10 mouse cellular contexts compared by ENCODE assay signal in genomic region chr12:11370056-11370455, GRCm38 (mm10).
DNase-seq lines count a peak whose midpoint lies in the region; ATAC-seq lines count a peak whose summit lies in the region.
"Had no signal": no experiment of that assay in that cellular context is flagged by ENCODE, and none has a peak within 500 bp of the region (broad histone marks: within the 10 kb centered on the region; RNA-seq: fewer than 3 reads in every experiment).

No protein-coding gene starts in this region.

- no peak overlapping the region for H3K4me2 ChIP-seq in hindbrain, embryonic 16.5 days (ENCODE audit: low read length)
- no peak overlapping the region for H3K4me2 ChIP-seq in lung, embryonic 16.5 days (ENCODE audit: low read depth, low read length)

- H3K27ac ChIP-seq in hindbrain, embryonic 16.5 days (ENCODE audit: low read depth, low read length): no peak overlapping the region
- H3K27ac ChIP-seq in lung, embryonic 16.5 days (ENCODE audit: low read length): no peak overlapping the region
- H3K27ac ChIP-seq: macrophage had no signal

- H3K4me1 ChIP-seq in hindbrain, embryonic 16.5 days (ENCODE audit: control insufficient read depth, insufficient read depth, low read depth, low read length): no peaks in the 10 kb centered on the region; the same call in 1 of the 2 replicates
- H3K4me1 ChIP-seq in lung, embryonic 16.5 days (replicated peaks; ENCODE audit: control insufficient read depth, insufficient read depth, low read length): no peaks in the 10 kb centered on the region

- no peak overlapping the region for H3K4me3 ChIP-seq in hindbrain, embryonic 16.5 days (ENCODE audit: low read length)
- no peak overlapping the region for H3K4me3 ChIP-seq in lung, embryonic 16.5 days (ENCODE audit: low read length)

- peak; percentile 79 for ATAC-seq in cerebellum, adult (ENCODE audit: insufficient number of reproducible peaks, low FRiP score, low TSS enrichment)
- peak; percentile 77 for ATAC-seq in hindbrain, embryonic 16.5 days
- ATAC-seq in lung, embryonic 16.5 days (ENCODE audit: low read depth): peak; percentile 68
- ATAC-seq: inflammation-experienced regulatory T-cells, adult 6 months had no signal

- no peak for DNase-seq in cerebellum, adult 11 months
- peak; percentile 4 for DNase-seq in 416B (ENCODE audit: low read depth)
- DNase-seq in B cell, adult 2 months: no peak
- DNase-seq in spleen, postnatal 10 days (ENCODE audit: low spot score in 2 of 2): no peak
- no peak for DNase-seq in embryo, embryonic 11 days

- no peaks in the 10 kb centered on the region for H3K9me3 ChIP-seq in hindbrain, embryonic 16.5 days (ENCODE audit: control insufficient read depth, low read length)
- no peaks in the 10 kb centered on the region for H3K9me3 ChIP-seq in lung, embryonic 16.5 days (ENCODE audit: control insufficient read depth, low read length)

- no peaks in the 10 kb centered on the region for H3K36me3 ChIP-seq in hindbrain, embryonic 16.5 days (ENCODE audit: control insufficient read depth, insufficient read depth, low read length)
- H3K36me3 ChIP-seq in lung, embryonic 16.5 days (ENCODE audit: control insufficient read depth, insufficient read depth, low read length): no peaks in the 10 kb centered on the region

- H3K9ac ChIP-seq in hindbrain, embryonic 16.5 days (ENCODE audit: low read depth, low read length): no peak overlapping the region
- no peak overlapping the region for H3K9ac ChIP-seq in lung, embryonic 16.5 days (ENCODE audit: low read length)

- no peaks in the 10 kb centered on the region for H3K27me3 ChIP-seq in hindbrain, embryonic 16.5 days (replicated peaks; ENCODE audit: control insufficient read depth, insufficient read depth, low read length)
- no peaks in the 10 kb centered on the region for H3K27me3 ChIP-seq in lung, embryonic 16.5 days (ENCODE audit: control insufficient read depth, insufficient read depth, low read depth, low read length)

- 16% methylated on average over 4 of the region's 4 CpGs for WGBS in hindbrain, embryonic 16.5 days
- 39% methylated on average over 4 of the region's 4 CpGs for WGBS in lung, embryonic 16.5 days
